Mouse (Mus musculus): ENCODE measurements around the gene Bcl7b.

The Bcl7b gene

GRCm38 (mm10) chr5:135168063-135169062 lies at the start of gene Bcl7b:
Gene Bcl7b, plus strand, starts transcription at chr5:135168283.
- peak; percentile 89 to 95 for DNase-seq (ENCODE audit: low spot score in 2 of 2)

- peak in 1 of 2 experiments; percentile 47 for DNase-seq (ENCODE audit: low spot score in 2 of 2)
These were observed 49.4 kb upstream of the Bcl7b start for GRCm38 (mm10) chr5:135118589-135119081.

- no peak for DNase-seq (ENCODE audit: low spot score in 2 of 2)
These were observed 47.3 kb upstream of the Bcl7b start for GRCm38 (mm10) chr5:135120753-135121152.

GRCm38 (mm10) chr5:135126121-135126520 lies 42.0 kb upstream of the Bcl7b start:
- DNase-seq (ENCODE audit: low spot score in 2 of 2): no peak

- DNase-seq (ENCODE audit: low spot score in 2 of 2): no peak
These were observed 40.4 kb upstream of the Bcl7b start for GRCm38 (mm10) chr5:135127669-135128068.

GRCm38 (mm10) chr5:135129747-135130146 lies 38.3 kb upstream of the Bcl7b start:
- no peak for DNase-seq (ENCODE audit: low spot score in 2 of 2)

- no peak for DNase-seq (ENCODE audit: low spot score in 2 of 2)
These were observed 34.2 kb upstream of the Bcl7b start for GRCm38 (mm10) chr5:135133736-135134405.

GRCm38 (mm10) chr5:135134534-135134933 lies 33.5 kb upstream of the Bcl7b start:
- DNase-seq (ENCODE audit: low spot score in 2 of 2): peak in 1 of 2 experiments; percentile 33

GRCm38 (mm10) chr5:135139881-135140280 lies 28.2 kb upstream of the Bcl7b start:
- no peak for DNase-seq (ENCODE audit: low spot score in 2 of 2)

- no peak for DNase-seq (ENCODE audit: low spot score in 2 of 2)
These were observed 23.6 kb upstream of the Bcl7b start for GRCm38 (mm10) chr5:135144469-135144868.

GRCm38 (mm10) chr5:135145532-135145931 lies 22.6 kb upstream of the Bcl7b start:
- DNase-seq (ENCODE audit: low spot score in 2 of 2): no peak

GRCm38 (mm10) chr5:135145955-135146354 lies 22.1 kb upstream of the Bcl7b start:
- no peak for DNase-seq (ENCODE audit: low spot score in 2 of 2)

- no peak for DNase-seq (ENCODE audit: low spot score in 2 of 2)
These were observed 19.4 kb upstream of the Bcl7b start for GRCm38 (mm10) chr5:135148715-135149052.

GRCm38 (mm10) chr5:135149053-135149819 lies 18.8 kb upstream of the Bcl7b start, which contains the start of gene Tbl2:
Gene Tbl2, plus strand, starts transcription at chr5:135149657.
- DNase-seq (ENCODE audit: low spot score in 2 of 2): peak; percentile 87 to 97

GRCm38 (mm10) chr5:135149820-135150178 lies 18.3 kb upstream of the Bcl7b start:
- no peak for DNase-seq (ENCODE audit: low spot score in 2 of 2)

GRCm38 (mm10) chr5:135156496-135156895 lies 11.6 kb upstream of the Bcl7b start:
- DNase-seq (ENCODE audit: low spot score in 2 of 2): no peak

- no peak for DNase-seq (ENCODE audit: low spot score in 2 of 2)
These were observed 6.9 kb upstream of the Bcl7b start for GRCm38 (mm10) chr5:135161221-135161620.

GRCm38 (mm10) chr5:135161650-135162049 lies 6.4 kb upstream of the Bcl7b start:
- DNase-seq (ENCODE audit: low spot score in 2 of 2): no peak

- no peak for DNase-seq (ENCODE audit: low spot score in 2 of 2)
These were observed 5.7 kb upstream of the Bcl7b start for GRCm38 (mm10) chr5:135162361-135162760.

GRCm38 (mm10) chr5:135162821-135163220 lies 5.3 kb upstream of the Bcl7b start:
- no peak for DNase-seq (ENCODE audit: low spot score in 2 of 2)

- DNase-seq (ENCODE audit: low spot score in 2 of 2): no peak
These were observed 1.2 kb upstream of the Bcl7b start for GRCm38 (mm10) chr5:135166909-135167308.

- DNase-seq (ENCODE audit: low spot score in 2 of 2): no peak
These were observed 614 bp upstream of the Bcl7b start for GRCm38 (mm10) chr5:135167469-135167868.
